Mouse (Mus musculus) splenic B cell, adult 2 months (primary cell): ENCODE data around the gene Olfr50.

ENCODE experiments used
- DNase-seq: peaks from one replicate; pipeline ENCODE4 v3.0.0-alpha.2; 2011; ENCODE audit warnings: low read depth, low spot score
- H3K27me3 ChIP-seq: 2 replicates; pipeline ENCODE4 v1.6.1; 2012; ENCODE audit warnings: mild to moderate bottlenecking, low read length, moderate library complexity, mixed read lengths; ENCODE audit not compliant: control insufficient read depth, poor library complexity, insufficient read depth, severe bottlenecking
- H3K36me3 ChIP-seq: 2 replicates; pipeline ENCODE4 v1.6.1; 2012; ENCODE audit warnings: mild to moderate bottlenecking, low read length, moderate library complexity, mixed read lengths; ENCODE audit not compliant: control insufficient read depth, poor library complexity, insufficient read depth, severe bottlenecking

Olfr50 gene

GRCm38 (mm10) chr2:36790238-36790637 is at the start of gene Olfr50:
Gene Olfr50 (plus strand): TSS chr2:36790538.
- H3K27me3 ChIP-seq: no peaks in the 10 kb centered on the region
- no peak for DNase-seq
- no peaks in the 10 kb centered on the region for H3K36me3 ChIP-seq

DNA sequence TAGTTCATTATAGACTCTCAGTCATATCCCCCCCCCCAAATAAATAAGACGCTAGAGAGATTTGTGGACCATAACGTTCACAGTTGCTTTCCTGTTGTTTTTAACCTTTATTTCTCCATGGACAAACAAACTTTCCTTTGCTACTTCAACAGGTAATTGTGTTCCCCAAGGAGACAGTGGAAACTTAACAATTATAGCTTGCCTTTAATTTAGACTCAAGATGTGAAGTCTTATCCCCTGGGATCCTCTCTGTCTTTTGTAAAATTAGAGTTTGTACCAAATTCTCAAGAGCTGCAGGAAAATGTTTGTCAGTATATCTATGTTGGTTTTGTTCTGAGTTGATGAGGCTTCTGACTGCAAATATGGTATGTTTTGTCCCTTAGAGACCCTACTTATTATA is 6.4 kb upstream of the Olfr50 start, which contains the start of gene Olfr348:
Olfr348 (plus strand) TSS at position 301 of the 400 bp plus-strand sequence.
- DNase-seq: no peak
- no peaks in the 10 kb centered on the region for H3K36me3 ChIP-seq
- H3K27me3 ChIP-seq: no peaks in the 10 kb centered on the region

DNA sequence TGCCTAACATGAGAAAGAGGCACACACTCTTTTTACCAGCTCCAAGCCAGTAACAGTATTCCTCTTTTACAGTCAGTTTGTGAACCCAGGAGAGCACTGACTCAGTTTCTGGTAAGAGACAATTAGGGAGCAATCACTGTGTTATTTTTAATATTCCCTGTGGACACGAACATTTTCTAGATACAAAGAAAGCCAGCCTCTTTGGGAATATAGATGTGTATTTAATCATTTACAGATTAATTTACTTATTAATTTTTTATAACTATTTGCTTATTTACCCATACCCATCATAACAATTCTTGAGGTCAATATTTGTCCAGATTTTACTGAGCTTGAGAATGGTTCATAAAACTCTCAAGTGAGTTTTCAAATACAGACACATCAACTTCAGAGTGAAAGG is 26.6 kb downstream of the Olfr50 start, which contains the start of gene Olfr3:
Olfr3 (minus strand) TSS at position 101 of the 400 bp plus-strand sequence.
- no peak for DNase-seq
- Histone ChIP-seq H3K36me3 (no peaks in the 10 kb centered on the region), H3K27me3 (no peaks in the 10 kb centered on the region)

DNA sequence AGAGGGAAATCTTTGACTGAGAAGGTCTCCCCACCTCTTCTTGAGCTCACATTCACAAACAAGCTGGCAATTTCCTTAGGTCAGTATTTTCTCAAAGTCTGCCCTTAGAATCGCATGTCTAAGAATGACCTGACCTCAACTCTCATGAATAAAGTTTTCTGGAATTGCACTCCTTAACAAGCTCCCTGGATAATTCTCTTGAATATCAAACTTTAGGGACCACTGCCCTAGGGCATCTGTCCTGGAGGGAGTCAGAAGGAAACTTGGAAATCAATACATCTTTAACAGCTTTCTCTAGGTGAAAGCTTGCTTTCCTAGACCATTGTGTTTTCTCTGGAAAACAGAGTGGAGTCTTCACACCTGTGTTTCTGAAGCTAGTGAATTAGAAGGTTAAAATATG is 55.7 kb downstream of the Olfr50 start, which contains the start of gene Olfr350:
Olfr350 (plus strand) TSS at position 301 of the 400 bp plus-strand sequence.
- Histone ChIP-seq H3K27me3 (no peaks in the 10 kb centered on the region), H3K36me3 (no peaks in the 10 kb centered on the region)
- no peak for DNase-seq
